Mouse (Mus musculus): ENCODE measurements around the gene Gskip.

The Gskip gene

GRCm38 (mm10) chr12:105683933-105684901, at the start of gene Gskip:
Gene Gskip, plus strand, starts transcription at chr12:105684829.
- peak; percentile 85 for DNase-seq (ENCODE audit: low read depth, low spot score)

DNA sequence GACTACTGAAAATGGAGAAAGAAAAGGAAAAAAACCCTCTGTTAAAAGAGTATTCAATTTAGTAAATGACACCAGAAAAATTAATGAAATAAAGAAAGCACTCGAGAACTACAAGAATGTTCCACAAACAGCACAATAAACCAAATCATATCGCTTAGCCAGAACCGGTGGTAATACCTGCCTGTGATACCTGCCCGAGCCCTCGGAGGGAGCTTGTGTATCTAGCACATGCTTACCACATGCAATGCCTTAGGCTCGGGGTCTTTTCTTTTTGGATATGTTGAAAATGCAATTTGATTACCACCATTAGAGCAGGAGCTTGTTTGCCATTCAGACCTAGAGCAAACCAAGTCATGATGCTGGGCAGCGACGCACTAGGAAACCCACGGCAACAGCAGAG, 48.1 kb upstream of the Gskip start:
- DNase-seq (ENCODE audit: low read depth, low spot score), result no peak

DNA sequence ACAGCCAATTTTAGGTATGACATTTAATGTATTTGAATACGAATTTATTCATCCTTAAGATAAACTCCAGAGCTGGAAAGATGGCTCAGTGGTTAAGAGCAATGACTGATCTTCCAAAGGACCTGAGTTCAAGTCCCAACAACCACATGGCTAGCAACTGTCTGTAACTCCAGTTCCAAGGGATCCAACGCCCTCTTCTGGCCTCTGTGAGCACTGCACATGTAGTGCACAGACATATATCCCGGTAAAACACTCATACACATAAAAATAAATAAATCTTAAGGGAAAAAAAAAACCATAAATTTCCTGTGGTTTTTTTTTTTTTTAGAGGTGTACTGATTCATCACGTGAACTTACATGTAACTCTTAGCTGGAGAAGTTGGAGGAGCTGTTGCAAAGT, 47.1 kb upstream of the Gskip start:
- DNase-seq (ENCODE audit: low read depth, low spot score), result peak; percentile 9

DNA sequence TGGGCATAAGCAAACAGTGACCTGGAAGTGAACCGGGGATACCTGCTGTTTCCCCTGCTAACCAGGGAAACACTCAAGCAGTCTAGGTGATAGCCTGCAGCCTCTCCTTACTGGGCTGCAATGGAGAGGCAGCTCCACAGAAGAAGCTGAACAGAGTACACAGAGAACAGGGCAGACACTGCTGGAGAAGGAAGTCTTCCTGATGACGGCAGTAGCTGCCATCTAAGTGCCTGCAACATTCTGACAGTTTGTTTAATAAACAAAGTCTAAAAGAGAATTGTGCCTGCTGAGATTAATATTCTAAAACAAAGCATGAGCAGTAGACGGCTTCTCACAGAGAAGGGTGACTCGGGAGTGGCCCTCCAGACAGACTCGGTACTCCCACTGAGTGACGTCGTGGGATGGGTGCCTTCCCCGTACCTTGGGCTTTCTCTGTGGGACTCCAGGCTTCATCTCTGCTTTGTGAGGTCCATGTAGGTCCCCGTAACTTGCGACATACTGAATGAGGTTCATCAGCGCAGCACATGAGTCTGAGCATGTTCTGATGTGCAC, 41.8 kb upstream of the Gskip start:
- no peak for DNase-seq (ENCODE audit: low read depth, low spot score)

DNA sequence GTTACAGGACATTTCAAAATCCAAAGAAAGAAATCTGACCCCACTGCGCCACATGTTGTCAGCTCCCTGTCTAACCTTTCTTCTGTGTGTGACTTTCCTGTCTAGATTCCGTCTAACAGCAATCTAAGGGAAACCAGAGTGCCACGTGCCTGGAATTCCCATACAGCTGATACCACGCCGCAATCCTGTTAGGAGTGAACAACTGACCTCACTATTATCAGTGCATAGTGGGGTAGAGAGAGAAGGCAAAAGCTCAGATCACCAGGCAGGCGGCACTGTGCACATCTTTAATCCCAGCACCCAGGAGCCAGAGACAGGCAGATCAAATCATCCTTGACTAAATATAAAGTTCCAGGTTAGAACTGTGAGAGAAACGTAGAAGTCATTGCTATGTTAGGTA, 28.8 kb upstream of the Gskip start:
- no peak for DNase-seq (ENCODE audit: low read depth, low spot score)

GRCm38 (mm10) chr12:105676274-105676673, 8.4 kb upstream of the Gskip start:
- DNase-seq (ENCODE audit: low read depth, low spot score), result no peak

DNA sequence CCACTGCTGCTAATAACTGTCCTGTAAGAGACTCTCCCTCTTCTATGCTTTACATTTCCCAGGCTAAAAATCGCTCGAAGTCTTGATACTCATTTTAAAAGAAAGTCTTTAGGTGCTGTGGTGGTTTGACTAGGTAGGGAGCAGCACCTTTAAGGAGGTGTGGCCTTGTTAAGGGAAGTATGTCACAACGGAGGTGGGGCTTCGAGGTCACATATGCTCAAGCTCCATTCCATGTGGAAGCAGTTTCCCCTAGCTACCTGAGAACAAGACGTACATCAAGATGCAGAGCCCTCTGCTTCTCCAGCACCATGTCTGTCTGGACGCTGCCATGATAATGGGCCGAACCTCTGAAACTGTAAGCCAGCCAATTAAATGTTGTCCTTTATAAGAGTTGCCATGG, 6.4 kb upstream of the Gskip start:
- DNase-seq (ENCODE audit: low read depth, low spot score), result no peak

DNA sequence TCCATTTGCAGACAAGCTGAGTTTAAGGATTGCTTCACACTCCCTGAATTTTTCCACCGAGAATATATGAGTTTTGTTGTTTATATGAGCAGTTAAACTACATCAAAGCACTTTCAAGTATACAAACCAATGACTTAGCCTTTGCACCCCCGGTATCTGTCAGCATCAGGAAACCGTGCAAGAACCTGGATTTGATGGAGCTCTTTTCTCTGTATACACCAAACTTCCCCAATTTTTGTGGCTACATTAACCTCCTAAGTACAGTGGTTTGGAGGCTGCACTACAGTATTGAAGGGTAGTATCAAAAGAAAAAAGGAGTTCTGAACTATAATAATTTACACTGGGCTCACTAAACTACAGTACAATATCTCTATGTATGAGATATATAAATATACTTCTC, 5.9 kb upstream of the Gskip start:
- DNase-seq (ENCODE audit: low read depth, low spot score), result no peak

DNA sequence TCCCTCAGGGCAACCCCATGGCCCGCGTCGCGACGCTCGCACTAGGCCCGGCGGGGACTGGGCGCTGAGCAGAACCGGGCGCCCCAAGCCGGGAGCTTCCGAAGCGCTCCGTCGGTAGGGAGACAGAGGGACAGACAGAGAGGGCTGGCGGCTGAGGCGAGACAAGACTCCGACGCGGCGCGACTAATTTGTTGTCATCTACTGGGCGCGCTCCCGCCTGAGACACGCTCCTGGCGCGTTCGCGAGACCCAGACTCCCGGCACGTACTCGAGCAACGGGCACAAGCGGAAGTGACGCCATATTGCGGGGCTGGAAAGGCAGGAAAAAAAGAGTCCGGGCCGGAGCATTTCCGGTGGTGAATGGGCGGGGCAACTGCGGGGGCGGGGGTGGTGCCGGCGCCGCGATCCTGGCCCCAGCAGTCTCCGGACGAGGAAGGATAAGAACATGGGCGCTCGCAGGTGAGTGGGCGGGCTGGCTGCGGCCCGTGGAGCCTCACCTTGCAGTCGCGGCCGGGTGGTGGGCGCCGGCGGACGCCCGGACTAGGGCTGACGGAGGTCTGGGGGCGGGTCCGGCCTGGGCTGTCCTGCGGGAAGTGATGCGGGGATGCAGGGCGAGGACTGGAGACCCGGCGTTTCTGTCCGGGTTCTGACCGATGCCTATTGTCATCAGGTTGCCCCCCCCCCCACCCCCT, 517 bp downstream of the Gskip start, which contains the start of gene Atg2b:
Gene Atg2b (minus strand): TSS at position 211 of the 691 bp plus-strand sequence.
- peak; percentile 98 for DNase-seq (ENCODE audit: low read depth, low spot score)

DNA sequence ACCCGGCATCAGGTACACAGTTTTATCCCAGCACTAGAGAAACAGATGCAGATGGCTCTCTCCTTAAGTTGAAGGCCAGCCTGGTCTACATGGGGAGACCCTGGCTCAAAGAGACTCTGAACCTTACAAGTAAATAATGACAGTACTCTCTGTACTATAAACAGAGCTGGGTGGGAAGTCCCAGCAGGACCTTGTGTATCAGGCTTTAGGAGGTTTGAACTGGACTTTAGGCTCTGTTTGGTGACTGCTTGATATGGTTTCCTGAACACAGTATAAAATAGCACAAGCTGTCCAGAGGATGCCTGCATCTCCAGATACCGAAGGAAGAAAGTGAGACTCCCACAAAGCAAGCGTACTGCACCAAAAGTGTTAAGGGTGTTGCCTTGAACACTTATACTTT, 2.2 kb downstream of the Gskip start:
- no peak for DNase-seq (ENCODE audit: low read depth, low spot score)

- DNase-seq (ENCODE audit: low read depth, low spot score), result no peak
These were observed 2.8 kb downstream of the Gskip start for GRCm38 (mm10) chr12:105687416-105687815.

DNA sequence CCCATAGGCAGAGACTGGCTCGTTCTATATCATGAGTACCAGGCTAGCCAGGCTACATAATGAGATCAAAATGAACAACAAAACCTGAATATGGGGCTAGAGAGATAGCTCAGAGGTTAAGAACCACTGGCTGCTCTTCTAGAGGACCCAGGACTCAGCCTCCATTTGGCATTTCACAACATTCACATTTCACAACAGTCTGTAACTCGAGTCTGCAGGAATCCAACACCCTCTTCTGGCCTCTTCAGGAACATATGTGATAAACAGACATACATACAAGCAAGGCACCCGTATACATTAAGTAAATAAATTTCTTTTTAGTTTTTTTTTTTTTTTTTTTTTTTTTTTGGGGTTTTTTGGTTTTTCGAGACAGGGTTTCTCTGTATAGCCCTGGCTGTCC, 3.9 kb downstream of the Gskip start:
- DNase-seq (ENCODE audit: low read depth, low spot score), result no peak

DNA sequence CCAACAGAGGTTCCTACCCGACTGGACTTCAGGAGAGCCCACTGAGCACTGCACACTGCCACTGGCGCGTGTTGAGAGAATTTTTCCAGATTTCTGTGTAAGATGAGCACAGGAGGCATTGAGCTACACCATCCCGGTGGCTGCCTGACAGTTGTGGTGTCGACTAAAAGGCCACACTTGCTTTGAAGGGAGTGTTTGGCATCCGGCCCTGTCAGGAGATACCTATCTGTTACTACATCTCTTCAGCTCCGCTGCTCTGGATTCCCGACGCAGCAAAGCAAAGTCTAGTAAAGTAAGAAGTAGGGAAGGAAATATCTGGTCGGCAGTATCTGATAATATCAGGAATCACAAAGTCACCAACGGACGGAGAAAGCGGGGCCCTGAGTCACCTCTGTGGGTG, 4.8 kb downstream of the Gskip start:
- no peak for DNase-seq (ENCODE audit: low read depth, low spot score)

GRCm38 (mm10) chr12:105694021-105694420, 9.4 kb downstream of the Gskip start:
- DNase-seq (ENCODE audit: low read depth, low spot score), result no peak

DNA sequence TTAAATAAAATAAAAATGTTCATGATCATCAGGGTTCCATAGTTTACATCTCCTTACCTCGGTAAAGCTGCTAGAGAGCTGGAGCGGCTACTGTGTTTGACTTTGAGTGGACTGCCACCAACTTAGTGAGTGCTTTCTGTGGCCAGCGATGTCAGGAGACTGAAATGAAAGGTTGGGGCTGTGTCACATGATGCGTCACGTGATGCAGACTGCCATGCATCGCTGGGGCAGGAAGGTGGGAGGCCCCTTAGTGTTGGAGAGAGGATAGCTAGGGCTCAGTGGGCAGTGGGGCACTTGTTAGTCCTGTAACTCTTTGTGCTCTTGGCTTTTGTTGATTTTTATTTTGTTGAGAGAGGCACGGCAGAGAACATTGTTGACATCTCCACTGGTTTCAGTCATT, 11.2 kb downstream of the Gskip start:
- no peak for DNase-seq (ENCODE audit: low read depth, low spot score)

DNA sequence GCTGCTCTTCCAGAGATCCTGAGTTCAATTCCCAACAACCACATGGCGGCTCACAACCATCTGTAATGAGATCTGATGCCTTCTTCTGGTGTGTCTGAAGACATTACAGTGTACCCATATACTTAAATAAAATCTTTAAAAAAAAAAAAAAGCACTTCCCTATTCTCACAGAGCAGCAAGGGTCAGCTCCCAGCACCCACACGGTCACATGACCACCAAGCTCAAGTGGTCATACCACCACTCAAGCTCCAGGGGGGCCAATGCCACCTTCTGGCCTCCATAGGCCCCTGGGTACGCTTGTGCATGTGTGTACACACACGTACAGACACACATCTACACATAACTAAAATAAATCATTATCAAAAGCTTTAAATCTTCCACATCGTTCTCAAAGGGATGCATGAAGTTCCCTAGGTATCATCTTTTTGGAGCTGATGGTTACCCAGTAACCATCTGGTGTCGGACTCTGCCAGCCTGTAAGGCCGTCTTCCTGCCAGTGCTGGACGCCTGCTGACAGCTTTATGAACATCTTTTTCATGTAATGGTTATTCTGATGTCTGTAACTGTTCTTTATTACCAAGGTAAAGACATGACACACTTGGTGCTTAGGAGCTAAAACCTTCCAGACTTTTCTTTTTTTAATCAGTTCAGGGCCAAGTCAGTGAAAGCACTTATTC, 12.6 kb downstream of the Gskip start:
- DNase-seq (ENCODE audit: low read depth, low spot score), result no peak

DNA sequence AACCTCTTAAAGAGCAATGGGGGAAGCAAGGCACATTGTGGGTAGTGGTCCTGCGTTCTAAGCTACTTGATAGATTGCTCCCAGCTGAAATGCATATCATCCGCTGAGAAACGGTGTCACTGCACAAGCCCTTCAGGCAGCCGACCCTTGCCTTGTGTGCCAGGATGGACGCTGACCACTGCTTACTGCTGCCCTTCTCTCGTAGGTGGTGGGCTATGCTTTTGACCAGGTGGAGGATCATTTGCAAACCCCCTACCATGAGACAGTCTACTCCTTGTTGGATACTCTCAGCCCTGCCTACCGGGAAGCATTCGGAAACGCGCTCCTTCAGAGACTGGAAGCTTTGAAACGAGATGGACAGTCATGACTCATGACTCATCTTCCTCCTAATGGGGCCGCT, 15.8 kb downstream of the Gskip start:
- DNase-seq (ENCODE audit: low read depth, low spot score), result no peak

- peak; percentile 33 for DNase-seq (ENCODE audit: low read depth, low spot score)
These were observed 21.3 kb downstream of the Gskip start, which contains the start of gene Ak7 for GRCm38 (mm10) chr12:105705799-105706487. Gene Ak7, plus strand, starts transcription at chr12:105705976.

- peak; percentile 72 for DNase-seq (ENCODE audit: low read depth, low spot score)
These were observed 34.0 kb downstream of the Gskip start for GRCm38 (mm10) chr12:105718616-105719015.

GRCm38 (mm10) chr12:105720196-105720595, 35.6 kb downstream of the Gskip start:
- DNase-seq (ENCODE audit: low read depth, low spot score), result no peak

- no peak for DNase-seq (ENCODE audit: low read depth, low spot score)
These were observed 37.0 kb downstream of the Gskip start for GRCm38 (mm10) chr12:105721452-105722132.
